Mouse (Mus musculus): Measurements from ENCODE around the gene Has3. TPM values are rescaled to one million over a fixed set of nuclear protein-coding genes. Genes with fewer than 3 reads are reported as not detected.

The Has3 gene
- 1.5 and 1.6 TPM in 2 replicates for polyA plus RNA-seq (2015; fragmentation: Nextera tagmentation; extraction: Ambion mirVana)

DNA sequence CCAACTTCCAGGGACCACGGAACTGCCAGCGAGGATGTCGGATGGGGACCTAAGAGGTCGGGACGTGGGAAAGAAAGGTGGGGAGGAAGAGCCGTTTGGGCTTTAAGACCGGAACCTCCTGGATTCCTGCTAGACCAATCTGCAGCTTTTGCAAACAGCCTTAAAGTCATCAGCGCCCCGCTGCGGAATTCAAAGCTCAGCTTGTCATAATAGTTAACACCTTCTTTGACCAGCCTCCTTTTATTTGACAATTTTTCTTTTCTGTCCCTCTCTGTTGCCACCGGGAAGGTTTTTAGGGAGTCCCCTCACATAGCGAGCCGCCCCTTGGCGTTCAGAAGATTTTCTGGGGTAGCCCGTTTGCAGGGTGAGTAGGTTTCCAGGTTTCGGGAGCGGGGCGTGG lies at the start of gene Has3:
Gene Has3 (plus strand): TSS at position 192 of the 400 bp plus-strand sequence.
- H3K27me3 ChIP-seq (ENCODE audit: insufficient read depth, low read length) = peaks cover 8% of the 10 kb centered on the region; the same call in 1 of the 2 replicates
- H3K4me2 ChIP-seq (replicated peaks; ENCODE audit: low read depth, low read length) = peak within 1 kb of the TSS; percentile 96
- no peak within 1 kb of the TSS for H3K27ac ChIP-seq (ENCODE audit: low read length)
- under 1% methylated on average over 18 of the region's 18 CpGs for WGBS
- H3K4me1 ChIP-seq (ENCODE audit: insufficient read depth, low read length) = peaks cover 24% of the 10 kb centered on the region
- no peak for ATAC-seq (ENCODE audit: low FRiP score, low TSS enrichment)
- peak within 1 kb of the TSS; percentile 62 for H3K4me3 ChIP-seq (ENCODE audit: low read length)
- H3K36me3 ChIP-seq (ENCODE audit: insufficient read depth, low read length) = peaks cover 10% of the 10 kb centered on the region
- peak within 1 kb of the TSS; percentile 65 for H3K9ac ChIP-seq (replicated peaks; ENCODE audit: low read length)
- H3K9me3 ChIP-seq (ENCODE audit: low read length) = no peaks in the 10 kb centered on the region

DNA sequence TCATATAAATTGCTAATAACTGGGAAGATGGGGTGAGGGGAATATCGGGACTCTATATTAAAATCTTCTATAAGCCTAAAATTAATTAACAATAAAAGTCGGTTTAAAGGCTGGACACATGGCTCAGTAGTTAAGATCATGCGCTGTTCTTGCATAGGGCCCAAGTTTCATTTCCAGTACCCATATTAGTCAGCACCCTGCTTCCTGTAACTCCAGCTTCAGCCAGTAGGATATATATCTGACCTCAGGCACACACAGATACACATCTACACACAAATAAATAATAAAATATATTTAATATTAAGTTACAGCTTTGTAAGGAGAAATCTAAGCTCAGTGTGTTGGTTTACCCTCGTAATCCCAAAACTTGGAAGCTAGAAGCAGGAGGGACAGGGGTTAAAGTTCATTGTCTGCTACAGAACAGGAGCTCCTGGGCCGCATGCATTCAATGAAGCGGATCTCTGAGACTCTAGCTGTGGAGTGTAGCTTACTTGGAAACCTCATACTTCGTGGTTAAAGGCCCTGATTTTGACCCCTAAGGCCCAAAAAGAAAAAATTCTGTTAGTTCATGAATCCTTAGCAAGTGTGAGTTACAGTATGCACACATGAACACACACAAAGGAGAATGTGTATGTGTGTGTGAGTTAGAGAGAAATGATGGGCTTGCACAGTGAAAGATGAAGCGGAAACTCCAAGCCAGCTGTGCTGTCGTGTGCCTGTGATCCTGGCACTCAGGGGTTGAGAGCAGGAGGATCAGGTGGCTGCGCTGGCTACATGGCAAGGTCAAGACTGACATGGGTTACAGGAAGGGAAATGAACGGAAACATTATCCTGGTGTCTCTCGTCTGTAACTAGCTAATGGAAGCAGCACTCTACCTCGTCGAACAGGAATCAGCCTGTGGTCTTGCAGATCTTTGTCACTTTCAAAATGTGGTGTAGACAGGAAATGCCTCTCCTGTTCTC lies 49.2 kb upstream of the Has3 start:
- WGBS = 45% methylated on average over 14 of the region's 14 CpGs
- Histone ChIP-seq H3K27me3 (ENCODE audit: insufficient read depth, low read length) (no peaks in the 10 kb centered on the region), H3K9me3 (ENCODE audit: low read length) (no peaks in the 10 kb centered on the region), H3K27ac (ENCODE audit: low read length) (peak overlapping the region; percentile 74), H3K9ac (replicated peaks; ENCODE audit: low read length) (no peak overlapping the region), H3K4me2 (replicated peaks; ENCODE audit: low read depth, low read length) (no peak overlapping the region), H3K4me3 (ENCODE audit: low read length) (no peak overlapping the region), H3K4me1 (ENCODE audit: insufficient read depth, low read length) (peaks cover 25% of the 10 kb centered on the region), H3K36me3 (ENCODE audit: insufficient read depth, low read length) (0 out of 2 replicates have a peak, but pooled peaks cover 3% of the 10 kb centered on the region)
- no peak for ATAC-seq (ENCODE audit: low FRiP score, low TSS enrichment)

DNA sequence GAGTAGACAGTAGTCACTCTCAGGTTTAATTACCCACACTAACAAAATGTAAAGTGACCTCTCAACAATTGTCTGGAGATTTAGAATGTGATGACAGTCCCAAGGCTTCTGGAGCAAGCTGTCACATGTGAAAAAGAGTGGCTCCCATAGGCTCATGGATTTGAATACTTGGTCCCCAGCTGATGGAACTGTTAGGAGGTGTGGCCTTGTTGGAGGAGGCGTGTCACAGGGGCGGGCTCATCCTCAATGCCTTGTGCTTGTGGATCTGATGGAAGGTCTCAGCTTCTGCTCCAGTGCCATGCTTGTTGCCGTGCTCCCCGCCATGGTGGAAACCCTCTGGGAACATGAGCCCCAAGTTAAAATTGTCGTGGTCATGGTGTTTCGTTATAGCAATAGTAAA lies 41.1 kb upstream of the Has3 start:
- H3K9ac ChIP-seq (replicated peaks; ENCODE audit: low read length) = no peak overlapping the region
- no peaks in the 10 kb centered on the region for H3K36me3 ChIP-seq (ENCODE audit: insufficient read depth, low read length)
- H3K27me3 ChIP-seq (ENCODE audit: insufficient read depth, low read length) = no peaks in the 10 kb centered on the region
- H3K4me1 ChIP-seq (ENCODE audit: insufficient read depth, low read length) = no peaks in the 10 kb centered on the region
- WGBS = 88% methylated on average over 6 of the region's 6 CpGs
- no peak overlapping the region for H3K4me2 ChIP-seq (replicated peaks; ENCODE audit: low read depth, low read length)
- H3K4me3 ChIP-seq (ENCODE audit: low read length) = no peak overlapping the region
- no peak for ATAC-seq (ENCODE audit: low FRiP score, low TSS enrichment)
- no peak overlapping the region for H3K27ac ChIP-seq (ENCODE audit: low read length)
- no peaks in the 10 kb centered on the region for H3K9me3 ChIP-seq (ENCODE audit: low read length)

DNA sequence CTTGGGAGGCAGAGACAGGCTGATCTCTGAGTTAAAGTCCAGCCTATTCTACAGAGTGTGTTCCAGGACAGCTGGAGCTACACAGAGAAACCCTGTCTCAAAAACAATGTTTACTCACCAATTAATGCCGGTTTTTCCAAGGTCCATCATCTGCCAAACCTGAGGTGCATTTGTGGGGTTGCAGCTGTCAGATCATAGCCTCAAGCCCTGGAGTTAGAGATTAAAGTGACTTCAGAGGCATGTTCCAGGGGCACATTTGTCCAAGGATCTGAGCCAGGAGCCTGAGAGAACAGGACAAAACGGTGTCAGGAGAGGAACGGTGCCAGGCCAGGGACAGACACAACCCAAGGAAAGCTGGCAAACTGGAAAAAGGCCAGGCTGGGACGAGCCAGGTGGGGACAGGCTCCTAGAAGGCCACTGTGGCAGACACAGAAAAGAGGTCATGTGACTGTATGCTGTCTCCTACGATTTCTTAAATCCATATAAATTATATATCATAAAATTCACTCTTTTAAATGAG lies 40.5 kb upstream of the Has3 start:
- Histone ChIP-seq H3K4me3 (ENCODE audit: low read length) (no peak overlapping the region), H3K4me2 (replicated peaks; ENCODE audit: low read depth, low read length) (no peak overlapping the region), H3K27me3 (ENCODE audit: insufficient read depth, low read length) (no peaks in the 10 kb centered on the region), H3K27ac (ENCODE audit: low read length) (no peak overlapping the region), H3K9me3 (ENCODE audit: low read length) (no peaks in the 10 kb centered on the region), H3K36me3 (ENCODE audit: insufficient read depth, low read length) (no peaks in the 10 kb centered on the region), H3K9ac (replicated peaks; ENCODE audit: low read length) (no peak overlapping the region), H3K4me1 (ENCODE audit: insufficient read depth, low read length) (no peaks in the 10 kb centered on the region)
- 83% methylated on average over 5 of the region's 5 CpGs for WGBS
- ATAC-seq (ENCODE audit: low FRiP score, low TSS enrichment) = no peak

DNA sequence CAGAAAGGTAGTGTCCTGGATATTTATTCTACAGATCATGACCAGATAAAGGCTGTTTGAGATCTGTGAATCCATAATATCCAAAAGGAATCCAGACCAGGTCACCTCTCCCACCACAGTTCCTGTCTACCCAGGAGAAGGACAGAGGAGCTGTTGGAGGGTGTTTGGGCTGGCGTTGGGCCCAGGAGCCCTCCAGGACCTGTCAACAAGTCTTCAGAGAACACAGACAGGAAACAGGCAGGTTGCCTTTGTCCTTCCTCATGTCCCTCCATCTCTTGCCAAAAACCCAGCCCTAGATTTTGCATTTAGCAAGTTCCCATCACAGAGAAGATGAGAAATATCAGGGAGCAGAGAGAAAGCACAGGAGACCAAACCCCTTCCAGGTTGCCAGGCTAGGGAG lies 35.1 kb upstream of the Has3 start:
- Histone ChIP-seq H3K9me3 (ENCODE audit: low read length) (no peaks in the 10 kb centered on the region), H3K9ac (replicated peaks; ENCODE audit: low read length) (no peak overlapping the region), H3K36me3 (ENCODE audit: insufficient read depth, low read length) (no peaks in the 10 kb centered on the region), H3K4me1 (ENCODE audit: insufficient read depth, low read length) (peaks cover 6% of the 10 kb centered on the region), H3K27me3 (ENCODE audit: insufficient read depth, low read length) (no peaks in the 10 kb centered on the region), H3K4me3 (ENCODE audit: low read length) (no peak overlapping the region), H3K4me2 (replicated peaks; ENCODE audit: low read depth, low read length) (no peak overlapping the region), H3K27ac (ENCODE audit: low read length) (no peak overlapping the region)
- no peak for ATAC-seq (ENCODE audit: low FRiP score, low TSS enrichment)
- 60% methylated on average over 1 of the region's 1 CpGs for WGBS

DNA sequence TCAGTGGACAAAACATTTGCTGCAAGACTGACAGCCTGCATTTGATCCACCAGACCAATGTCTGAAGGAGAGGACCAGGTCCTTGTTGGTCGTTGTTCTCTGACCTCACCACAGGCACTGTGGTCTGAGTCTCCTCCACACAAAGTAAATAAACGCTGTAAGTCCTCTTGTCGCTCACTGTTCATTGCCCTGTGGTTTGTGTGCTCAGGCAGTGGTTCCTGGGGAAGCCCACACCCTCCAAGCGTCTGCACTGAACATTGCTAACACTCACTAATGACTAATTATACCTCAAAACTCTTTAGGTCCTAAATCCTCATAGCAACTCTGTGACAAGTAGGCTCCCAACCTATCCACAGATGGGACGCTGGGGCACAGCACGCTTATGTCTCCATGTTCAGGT lies 33.5 kb upstream of the Has3 start:
- whole genome bisulfite sequencing = 60% methylated on average over 6 of the region's 6 CpGs
- H3K4me2 ChIP-seq (replicated peaks; ENCODE audit: low read depth, low read length) = no peak overlapping the region
- no peaks in the 10 kb centered on the region for H3K36me3 ChIP-seq (ENCODE audit: insufficient read depth, low read length)
- no peak overlapping the region for H3K4me3 ChIP-seq (ENCODE audit: low read length)
- no peak overlapping the region for H3K27ac ChIP-seq (ENCODE audit: low read length)
- no peaks in the 10 kb centered on the region for H3K27me3 ChIP-seq (ENCODE audit: insufficient read depth, low read length)
- H3K9me3 ChIP-seq (ENCODE audit: low read length) = no peaks in the 10 kb centered on the region
- H3K4me1 ChIP-seq (ENCODE audit: insufficient read depth, low read length) = peaks cover 6% of the 10 kb centered on the region
- no peak overlapping the region for H3K9ac ChIP-seq (replicated peaks; ENCODE audit: low read length)
- no peak for ATAC-seq (ENCODE audit: low FRiP score, low TSS enrichment)

DNA sequence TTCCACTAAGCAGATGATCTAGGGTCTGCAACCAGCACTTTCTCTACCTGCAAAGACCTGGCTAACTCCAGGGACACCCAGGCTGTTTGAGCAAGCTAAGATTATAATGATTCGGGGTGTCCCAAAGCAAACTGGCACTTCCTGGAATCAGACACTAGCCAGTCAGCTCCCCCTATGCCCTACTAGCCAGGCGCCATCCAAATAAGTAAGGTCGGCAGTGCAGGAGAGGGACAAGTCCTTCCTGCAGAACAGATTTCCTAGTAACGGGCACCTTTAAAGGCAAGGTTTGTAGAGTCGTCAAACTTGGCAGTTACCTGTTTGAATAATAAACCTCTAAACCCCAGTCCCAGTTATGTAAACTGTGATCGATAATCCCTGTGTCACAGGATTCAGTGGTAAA lies 31.2 kb upstream of the Has3 start:
- no peak for ATAC-seq (ENCODE audit: low FRiP score, low TSS enrichment)
- Histone ChIP-seq H3K4me1 (ENCODE audit: insufficient read depth, low read length) (peaks cover 6% of the 10 kb centered on the region), H3K9me3 (ENCODE audit: low read length) (no peaks in the 10 kb centered on the region), H3K27me3 (ENCODE audit: insufficient read depth, low read length) (no peaks in the 10 kb centered on the region), H3K9ac (replicated peaks; ENCODE audit: low read length) (no peak overlapping the region), H3K27ac (ENCODE audit: low read length) (no peak overlapping the region), H3K4me3 (ENCODE audit: low read length) (no peak overlapping the region), H3K36me3 (ENCODE audit: insufficient read depth, low read length) (no peaks in the 10 kb centered on the region), H3K4me2 (replicated peaks; ENCODE audit: low read depth, low read length) (no peak overlapping the region)
- 62% methylated on average over 6 of the region's 6 CpGs for WGBS

DNA sequence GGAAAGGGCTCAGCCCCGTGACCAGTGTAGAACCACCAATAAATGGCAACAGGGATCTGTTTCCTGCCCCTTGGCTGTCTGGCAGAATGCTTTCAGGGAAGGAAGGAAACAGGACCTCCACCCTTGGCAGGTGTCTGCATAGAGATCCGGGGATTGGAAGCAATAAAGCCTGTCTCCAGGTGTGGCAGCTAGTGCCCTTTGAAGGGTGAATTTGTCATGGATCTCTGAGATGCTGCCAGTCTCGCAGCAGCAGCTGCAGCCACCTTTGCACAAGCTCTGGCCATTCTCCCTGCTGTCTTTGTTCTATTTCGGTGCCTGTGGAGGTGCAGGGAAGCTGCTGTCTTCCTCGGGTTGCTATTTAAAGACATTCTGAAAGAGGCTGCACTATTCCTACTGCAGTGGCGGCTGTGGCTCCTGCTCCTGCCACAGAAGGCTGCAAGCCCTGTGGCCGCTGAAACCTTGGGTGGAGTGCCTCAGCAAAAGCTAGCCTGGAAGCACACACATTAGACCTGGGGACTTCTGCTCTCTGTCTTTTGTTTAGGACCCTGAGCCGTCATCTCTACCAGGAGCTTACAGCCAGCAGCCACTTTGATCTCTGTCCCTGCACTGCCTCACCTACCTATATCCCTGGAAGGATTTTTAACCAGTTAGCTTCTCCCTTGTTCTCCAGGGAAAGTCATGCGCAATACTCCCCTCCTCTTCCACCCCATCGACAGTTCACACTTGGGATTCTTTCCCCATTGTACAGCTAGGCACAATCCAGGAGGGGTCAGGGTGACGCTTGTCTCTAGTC lies 30.6 kb upstream of the Has3 start:
- H3K4me1 ChIP-seq (ENCODE audit: insufficient read depth, low read length) = peaks cover 6% of the 10 kb centered on the region
- no peak overlapping the region for H3K4me3 ChIP-seq (ENCODE audit: low read length)
- H3K27me3 ChIP-seq (ENCODE audit: insufficient read depth, low read length) = no peaks in the 10 kb centered on the region
- no peaks in the 10 kb centered on the region for H3K9me3 ChIP-seq (ENCODE audit: low read length)
- 38% methylated on average over 11 of the region's 11 CpGs for WGBS
- peak overlapping the region; percentile 43; the same call in 1 of the 2 replicates for H3K27ac ChIP-seq (ENCODE audit: low read length)
- no peak overlapping the region for H3K9ac ChIP-seq (replicated peaks; ENCODE audit: low read length)
- no peaks in the 10 kb centered on the region for H3K36me3 ChIP-seq (ENCODE audit: insufficient read depth, low read length)
- ATAC-seq (ENCODE audit: low FRiP score, low TSS enrichment) = no peak
- no peak overlapping the region for H3K4me2 ChIP-seq (replicated peaks; ENCODE audit: low read depth, low read length)

DNA sequence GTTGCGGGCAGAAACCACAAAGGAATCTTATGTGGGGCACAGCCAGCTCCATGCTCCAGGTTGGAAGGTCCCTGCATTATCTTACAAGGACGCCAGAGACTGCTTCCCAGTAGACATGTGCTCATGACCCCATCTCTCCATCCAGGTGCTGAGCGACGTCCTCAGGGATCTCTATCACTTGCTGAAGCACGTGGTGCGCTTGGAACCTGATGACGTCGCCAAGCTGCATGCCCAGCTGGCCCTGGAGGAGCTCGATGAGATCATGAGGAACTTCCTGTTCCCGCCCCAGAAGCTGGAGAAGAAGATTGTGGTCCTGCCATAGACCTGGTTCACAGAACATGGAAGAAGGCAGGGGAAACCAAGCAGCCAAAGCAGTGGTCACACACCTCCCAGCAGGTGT lies 20.0 kb upstream of the Has3 start:
- no peak for ATAC-seq (ENCODE audit: low FRiP score, low TSS enrichment)
- Histone ChIP-seq H3K4me1 (ENCODE audit: insufficient read depth, low read length) (peaks cover 10% of the 10 kb centered on the region), H3K27me3 (ENCODE audit: insufficient read depth, low read length) (no peaks in the 10 kb centered on the region), H3K4me3 (ENCODE audit: low read length) (no peak overlapping the region), H3K9me3 (ENCODE audit: low read length) (no peaks in the 10 kb centered on the region), H3K9ac (replicated peaks; ENCODE audit: low read length) (no peak overlapping the region), H3K27ac (ENCODE audit: low read length) (no peak overlapping the region), H3K36me3 (ENCODE audit: insufficient read depth, low read length) (peaks cover 4% of the 10 kb centered on the region; the same call in 1 of the 2 replicates), H3K4me2 (replicated peaks; ENCODE audit: low read depth, low read length) (no peak overlapping the region)
- 86% methylated on average over 10 of the region's 10 CpGs for WGBS
